Mouse (Mus musculus): ENCODE measurements at regions not wholly inside any gene's neighbourhood (a gene's known extent, or its start where the extent isn't known, plus 50 kb on each side); places are given as distances from the start of the nearest gene placed in this dataset.

GRCm38 (mm10) chr12:32465371-32465770 is 86.9 kb downstream of the Ccdc71l start:
- Histone ChIP-seq H3K27ac (no peak overlapping the region), H3K36me3 (no peaks in the 10 kb centered on the region), H3K4me3 (replicated peaks) (no peak overlapping the region), H3K4me1 (no peaks in the 10 kb centered on the region), H3K9ac (no peak overlapping the region), H3K4me2 (no peak overlapping the region), H3K9me3 (no peaks in the 10 kb centered on the region), H3K27me3 (replicated peaks) (no peaks in the 10 kb centered on the region)
- WGBS = 54% methylated on average over 6 of the region's 6 CpGs
- ATAC-seq (ENCODE audit: insufficient read depth, low FRiP score, low read depth) = peak; percentile 58; the same call in 1 of the 2 replicates

GRCm38 (mm10) chr12:32469863-32470262 is 91.4 kb downstream of the Ccdc71l start:
- Histone ChIP-seq H3K36me3 (no peaks in the 10 kb centered on the region), H3K9ac (no peak overlapping the region), H3K27ac (no peak overlapping the region), H3K4me3 (replicated peaks) (no peak overlapping the region), H3K4me2 (no peak overlapping the region), H3K9me3 (no peaks in the 10 kb centered on the region), H3K4me1 (no peaks in the 10 kb centered on the region), H3K27me3 (replicated peaks) (no peaks in the 10 kb centered on the region)
- ATAC-seq (ENCODE audit: insufficient read depth, low FRiP score, low read depth) = no peak
- WGBS = 79% methylated on average over 4 of the region's 4 CpGs

GRCm38 (mm10) chr12:32479451-32479850 is 100.9 kb downstream of the Ccdc71l start:
- no peaks in the 10 kb centered on the region for H3K4me1 ChIP-seq
- no peak overlapping the region for H3K4me2 ChIP-seq
- H3K27ac ChIP-seq = no peak overlapping the region
- H3K9me3 ChIP-seq = no peaks in the 10 kb centered on the region
- no peaks in the 10 kb centered on the region for H3K36me3 ChIP-seq
- no peak overlapping the region for H3K9ac ChIP-seq
- H3K4me3 ChIP-seq (replicated peaks) = no peak overlapping the region
- ATAC-seq (ENCODE audit: insufficient read depth, low FRiP score, low read depth) = no peak
- no peaks in the 10 kb centered on the region for H3K27me3 ChIP-seq (replicated peaks)
- 83% methylated on average over 3 of the region's 3 CpGs for WGBS

- 59% methylated on average over 5 of the region's 5 CpGs for WGBS
- Histone ChIP-seq H3K36me3 (no peaks in the 10 kb centered on the region), H3K4me2 (no peak overlapping the region), H3K9ac (no peak overlapping the region), H3K4me3 (replicated peaks) (no peak overlapping the region), H3K9me3 (no peaks in the 10 kb centered on the region), H3K4me1 (no peaks in the 10 kb centered on the region), H3K27ac (no peak overlapping the region), H3K27me3 (replicated peaks) (no peaks in the 10 kb centered on the region)
- ATAC-seq (ENCODE audit: insufficient read depth, low FRiP score, low read depth) = no peak
Observed at GRCm38 (mm10) chr12:32480268-32480667, 101.8 kb downstream of the Ccdc71l start.

- ATAC-seq (ENCODE audit: insufficient read depth, low FRiP score, low read depth) = no peak
- H3K36me3 ChIP-seq = no peaks in the 10 kb centered on the region
- H3K4me2 ChIP-seq = no peak overlapping the region
- H3K9ac ChIP-seq = no peak overlapping the region
- no peaks in the 10 kb centered on the region for H3K9me3 ChIP-seq
- H3K4me3 ChIP-seq (replicated peaks) = no peak overlapping the region
- no peaks in the 10 kb centered on the region for H3K4me1 ChIP-seq
- 82% methylated on average over 5 of the region's 5 CpGs for WGBS
- no peak overlapping the region for H3K27ac ChIP-seq
- H3K27me3 ChIP-seq (replicated peaks) = no peaks in the 10 kb centered on the region
Observed at GRCm38 (mm10) chr12:32481051-32481450, 102.5 kb downstream of the Ccdc71l start.

GRCm38 (mm10) chr12:32482343-32482742 is 103.8 kb downstream of the Ccdc71l start:
- H3K27ac ChIP-seq = no peak overlapping the region
- WGBS = 57% methylated on average over 1 of the region's 1 CpGs
- no peaks in the 10 kb centered on the region for H3K9me3 ChIP-seq
- no peak overlapping the region for H3K4me2 ChIP-seq
- no peak overlapping the region for H3K4me3 ChIP-seq (replicated peaks)
- no peaks in the 10 kb centered on the region for H3K4me1 ChIP-seq
- ATAC-seq (ENCODE audit: insufficient read depth, low FRiP score, low read depth) = peak; percentile 72
- no peaks in the 10 kb centered on the region for H3K36me3 ChIP-seq
- H3K27me3 ChIP-seq (replicated peaks) = no peaks in the 10 kb centered on the region
- H3K9ac ChIP-seq = no peak overlapping the region

- Histone ChIP-seq H3K27ac (peak overlapping the region; percentile 26; the same call in 1 of the 2 replicates), H3K9me3 (no peaks in the 10 kb centered on the region), H3K36me3 (no peaks in the 10 kb centered on the region), H3K9ac (no peak overlapping the region), H3K4me2 (no peak overlapping the region), H3K4me1 (0 out of 2 replicates have a peak, but pooled peaks cover 2% of the 10 kb centered on the region), H3K27me3 (replicated peaks) (no peaks in the 10 kb centered on the region), H3K4me3 (replicated peaks) (no peak overlapping the region)
- ATAC-seq (ENCODE audit: insufficient read depth, low FRiP score, low read depth) = peak; percentile 65
Observed at GRCm38 (mm10) chr12:32482777-32483176, 104.3 kb downstream of the Ccdc71l start.

- no peaks in the 10 kb centered on the region for H3K36me3 ChIP-seq
- H3K4me1 ChIP-seq = 0 out of 2 replicates have a peak, but pooled peaks cover 8% of the 10 kb centered on the region
- no peak overlapping the region for H3K4me3 ChIP-seq (replicated peaks)
- H3K9me3 ChIP-seq = no peaks in the 10 kb centered on the region
- WGBS = 42% methylated on average over 4 of the region's 4 CpGs
- no peak overlapping the region for H3K27ac ChIP-seq
- no peak for ATAC-seq (ENCODE audit: insufficient read depth, low FRiP score, low read depth)
- H3K4me2 ChIP-seq = no peak overlapping the region
- H3K9ac ChIP-seq = no peak overlapping the region
- no peaks in the 10 kb centered on the region for H3K27me3 ChIP-seq (replicated peaks)
Observed at GRCm38 (mm10) chr12:32486246-32486645, 107.7 kb downstream of the Ccdc71l start.

GRCm38 (mm10) chr12:32486729-32487128 is 108.2 kb downstream of the Ccdc71l start:
- Histone ChIP-seq H3K27ac (no peak overlapping the region), H3K4me1 (0 out of 2 replicates have a peak, but pooled peaks cover 8% of the 10 kb centered on the region), H3K36me3 (no peaks in the 10 kb centered on the region), H3K9me3 (no peaks in the 10 kb centered on the region), H3K27me3 (replicated peaks) (no peaks in the 10 kb centered on the region), H3K4me3 (replicated peaks) (no peak overlapping the region), H3K4me2 (no peak overlapping the region), H3K9ac (no peak overlapping the region)
- WGBS = 24% methylated on average over 2 of the region's 2 CpGs
- no peak for ATAC-seq (ENCODE audit: insufficient read depth, low FRiP score, low read depth)

GRCm38 (mm10) chr12:32487883-32488577 is 109.5 kb downstream of the Ccdc71l start:
- H3K27me3 ChIP-seq (replicated peaks) = no peaks in the 10 kb centered on the region
- ATAC-seq (ENCODE audit: insufficient read depth, low FRiP score, low read depth) = peak; percentile 86
- H3K4me1 ChIP-seq = 0 out of 2 replicates have a peak, but pooled peaks cover 8% of the 10 kb centered on the region
- H3K9ac ChIP-seq = no peak overlapping the region
- H3K4me3 ChIP-seq (replicated peaks) = no peak overlapping the region
- H3K36me3 ChIP-seq = no peaks in the 10 kb centered on the region
- no peaks in the 10 kb centered on the region for H3K9me3 ChIP-seq
- H3K27ac ChIP-seq = peak overlapping the region; percentile 64
- WGBS = 29% methylated on average over 3 of the region's 3 CpGs
- no peak overlapping the region for H3K4me2 ChIP-seq

- no peaks in the 10 kb centered on the region for H3K27me3 ChIP-seq (replicated peaks)
- peak overlapping the region; percentile 64 for H3K27ac ChIP-seq
- H3K4me3 ChIP-seq (replicated peaks) = no peak overlapping the region
- WGBS = 36% methylated on average over 1 of the region's 1 CpGs
- no peaks in the 10 kb centered on the region for H3K36me3 ChIP-seq
- H3K9me3 ChIP-seq = no peaks in the 10 kb centered on the region
- 0 out of 2 replicates have a peak, but pooled peaks cover 8% of the 10 kb centered on the region for H3K4me1 ChIP-seq
- H3K9ac ChIP-seq = no peak overlapping the region
- H3K4me2 ChIP-seq = no peak overlapping the region
- ATAC-seq (ENCODE audit: insufficient read depth, low FRiP score, low read depth) = no peak
Observed at GRCm38 (mm10) chr12:32488578-32488892, 110.0 kb downstream of the Ccdc71l start.

GRCm38 (mm10) chr12:32489415-32490139 is 111.1 kb downstream of the Ccdc71l start:
- no peak overlapping the region for H3K4me2 ChIP-seq
- no peak for ATAC-seq (ENCODE audit: insufficient read depth, low FRiP score, low read depth)
- H3K9ac ChIP-seq = no peak overlapping the region
- H3K4me1 ChIP-seq = 0 out of 2 replicates have a peak, but pooled peaks cover 8% of the 10 kb centered on the region
- H3K9me3 ChIP-seq = no peaks in the 10 kb centered on the region
- H3K4me3 ChIP-seq (replicated peaks) = no peak overlapping the region
- no peaks in the 10 kb centered on the region for H3K27me3 ChIP-seq (replicated peaks)
- H3K36me3 ChIP-seq = no peaks in the 10 kb centered on the region
- no peak overlapping the region for H3K27ac ChIP-seq
